Mouse (Mus musculus) monocyte, adult 2 months (primary cell): Measurements from ENCODE around the gene Trappc10.
"Not testable (repeated sequence)": the region's sequence is repeated elsewhere in the genome, so short reads cannot be mapped to it uniquely, and the experiment has no call there.

Experiments used
- DNase-seq, 2 experiments: peaks; one replicate each; pipeline ENCODE4 v3.0.0; 2022; ENCODE audit warnings: low spot score in 2 of 2, low read depth in 1 of 2

Gene Trappc10

GRCm38 (mm10) chr10:78214371-78214770 is 30.1 kb downstream of the Trappc10 start:
- no peak for DNase-seq

GRCm38 (mm10) chr10:78211311-78211710 is 33.1 kb downstream of the Trappc10 start:
- DNase-seq: no peak

- DNase-seq: no peak
Measured at GRCm38 (mm10) chr10:78201182-78201581, 43.3 kb downstream of the Trappc10 start.

GRCm38 (mm10) chr10:78192933-78193332 is 51.5 kb downstream of the Trappc10 start:
- DNase-seq: no peak

- not testable (repeated sequence) for DNase-seq
Measured at GRCm38 (mm10) chr10:78186076-78186475, 58.4 kb downstream of the Trappc10 start.

- DNase-seq: no peak
Measured at GRCm38 (mm10) chr10:78185381-78185725, 59.1 kb downstream of the Trappc10 start.

- peak; percentile 59 to 76 for DNase-seq
Measured at GRCm38 (mm10) chr10:78184531-78185380, 59.7 kb downstream of the Trappc10 start, which contains the start of gene Pwp2. Gene Pwp2 (minus strand): TSS chr10:78185149.

GRCm38 (mm10) chr10:78183577-78183976 is 60.9 kb downstream of the Trappc10 start:
- no peak for DNase-seq

- no peak for DNase-seq
Measured at GRCm38 (mm10) chr10:78182321-78182720, 62.1 kb downstream of the Trappc10 start.

- DNase-seq: no peak
Measured at GRCm38 (mm10) chr10:78174474-78174873, 70.0 kb downstream of the Trappc10 start.

- no peak for DNase-seq
Measured at GRCm38 (mm10) chr10:78171581-78171980, 72.9 kb downstream of the Trappc10 start.

GRCm38 (mm10) chr10:78171057-78171456 is 73.4 kb downstream of the Trappc10 start:
- DNase-seq: no peak

- no peak for DNase-seq
Measured at GRCm38 (mm10) chr10:78170445-78170844, 74.0 kb downstream of the Trappc10 start.

GRCm38 (mm10) chr10:78169281-78170042 is 75.0 kb downstream of the Trappc10 start, which contains the start of gene D10Jhu81e:
Gene D10Jhu81e (minus strand): TSS chr10:78169782.
- DNase-seq: peak; percentile 97 to 98

- DNase-seq: no peak
Measured at GRCm38 (mm10) chr10:78168792-78169191, 75.6 kb downstream of the Trappc10 start.

- no peak for DNase-seq
Measured at GRCm38 (mm10) chr10:78167775-78168174, 76.7 kb downstream of the Trappc10 start.

- DNase-seq: no peak
Measured at GRCm38 (mm10) chr10:78167333-78167732, 77.1 kb downstream of the Trappc10 start.

- DNase-seq: no peak
Measured at GRCm38 (mm10) chr10:78165256-78166005, 79.0 kb downstream of the Trappc10 start.

GRCm38 (mm10) chr10:78164786-78165185 is 79.7 kb downstream of the Trappc10 start:
- DNase-seq: no peak

- peak in 1 of 2 experiments; percentile 61 for DNase-seq
Measured at GRCm38 (mm10) chr10:78163923-78164322, 80.5 kb downstream of the Trappc10 start.

GRCm38 (mm10) chr10:78163241-78163640 is 81.2 kb downstream of the Trappc10 start:
- DNase-seq: no peak
